Mouse (Mus musculus) olfactory bulb, adult 2 months (tissue): ENCODE results near the gene Prdm10. TPM values are rescaled to one million over a fixed set of nuclear protein-coding genes. Genes with fewer than 3 reads are reported as not detected.

ENCODE experiments used
- H3K27ac ChIP-seq: fragments of 200-500 bp; 2 replicates; pipeline ENCODE4 v1.5.1; 2012; ENCODE audit warnings: low read depth, low read length; ENCODE audit not compliant: insufficient read depth
- H3K4me1 ChIP-seq: fragments of 200-500 bp; 2 replicates; pipeline ENCODE4 v1.6.1; 2012; ENCODE audit warnings: low read length; ENCODE audit not compliant: control insufficient read depth, insufficient read depth
- H3K4me3 ChIP-seq: fragments of 200-500 bp; 2 replicates; pipeline ENCODE4 v1.5.1; 2012; ENCODE audit warnings: mild to moderate bottlenecking, low read depth, low read length, moderate library complexity; ENCODE audit not compliant: insufficient read depth
- CTCF ChIP-seq: fragments of 200-500 bp; IDR thresholded peaks from 2 replicates; pipeline ENCODE4 v1.5.1; 2012; ENCODE audit warnings: low read depth, mild to moderate bottlenecking, low read length, moderate library complexity; ENCODE audit not compliant: insufficient read depth
- POLR2A ChIP-seq: fragments of 200-500 bp; IDR thresholded peaks from 2 replicates; pipeline ENCODE4 v1.6.1; 2012; ENCODE audit warnings: mild to moderate bottlenecking, low read depth, low read length, moderate library complexity; ENCODE audit not compliant: insufficient read depth
- WGBS: fragments of 180-500 bp; shearing (Covaris S2); methylation state at CpG from one replicate; pipeline ENCODE4 v1.1.7; 2018; 5-methylcytosine and 5-hydroxymethylcytosine counted together
- polyA plus RNA-seq: library from polyadenylated mRNA; stranded (reverse); fragments of >200 nt; gene quantifications from 2 replicates; pipeline ENCODE4 v1.2.4, GENCODE M21; 2012; ENCODE audit warnings: low replicate concordance; ENCODE audit not compliant: missing spikeins, insufficient read depth, insufficient read length

The Prdm10 gene
- polyA plus RNA-seq, 1 experiment, result not detected

- Histone ChIP-seq H3K27ac (no peak overlapping the region), H3K4me3 (no peak overlapping the region), H3K4me1 (no peaks in the 10 kb centered on the region)
- TF ChIP-seq POLR2A (no peak), CTCF (no peak)
- 76% methylated on average over 5 of the region's 5 CpGs for WGBS
Measured at GRCm38 (mm10) chr9:31309041-31309440, 28.7 kb downstream of the Prdm10 start.

GRCm38 (mm10) chr9:31310662-31311061, 30.3 kb downstream of the Prdm10 start:
- Histone ChIP-seq H3K4me3 (no peak overlapping the region), H3K27ac (no peak overlapping the region), H3K4me1 (no peaks in the 10 kb centered on the region)
- 87% methylated on average over 4 of the region's 4 CpGs for WGBS
- TF ChIP-seq POLR2A (no peak), CTCF (no peak)

- H3K27ac ChIP-seq, result no peak overlapping the region
- WGBS, result 98% methylated on average over 1 of the region's 1 CpGs
- H3K4me1 ChIP-seq, result peaks cover 4% of the 10 kb centered on the region
- no peak overlapping the region for H3K4me3 ChIP-seq
- TF ChIP-seq CTCF (no peak), POLR2A (no peak)
Measured at GRCm38 (mm10) chr9:31313876-31314275, 33.5 kb downstream of the Prdm10 start.

- TF ChIP-seq CTCF, result no peak
- TF ChIP-seq POLR2A, result no peak
- Histone ChIP-seq H3K27ac (0 out of 2 replicates have a peak overlapping the region, but pooled peaks have one; percentile 56), H3K4me3 (no peak overlapping the region), H3K4me1 (peaks cover 4% of the 10 kb centered on the region)
- WGBS, result 26% methylated on average over 8 of the region's 8 CpGs
Measured at GRCm38 (mm10) chr9:31315983-31316382, 35.6 kb downstream of the Prdm10 start.

- 69% methylated on average over 5 of the region's 5 CpGs for WGBS
- Histone ChIP-seq H3K27ac (no peak overlapping the region), H3K4me1 (peaks cover 6% of the 10 kb centered on the region), H3K4me3 (no peak overlapping the region)
- no peak for TF ChIP-seq POLR2A
- no peak for TF ChIP-seq CTCF
Measured at GRCm38 (mm10) chr9:31318956-31319355, 38.6 kb downstream of the Prdm10 start.

GRCm38 (mm10) chr9:31320734-31321133, 40.4 kb downstream of the Prdm10 start:
- H3K27ac ChIP-seq, result no peak overlapping the region
- H3K4me1 ChIP-seq, result peaks cover 6% of the 10 kb centered on the region
- TF ChIP-seq CTCF (no peak), POLR2A (no peak)
- 45% methylated on average over 1 of the region's 1 CpGs for WGBS
- H3K4me3 ChIP-seq, result no peak overlapping the region

GRCm38 (mm10) chr9:31321526-31321925, 41.2 kb downstream of the Prdm10 start:
- no peak overlapping the region for H3K4me3 ChIP-seq
- TF ChIP-seq CTCF, result no peak
- TF ChIP-seq POLR2A, result no peak
- WGBS, result 60% methylated on average over 4 of the region's 4 CpGs
- H3K4me1 ChIP-seq, result peaks cover 5% of the 10 kb centered on the region; the same call in 1 of the 2 replicates
- H3K27ac ChIP-seq, result no peak overlapping the region

- 74% methylated on average over 5 of the region's 5 CpGs for WGBS
- H3K27ac ChIP-seq, result no peak overlapping the region
Measured at GRCm38 (mm10) chr9:31322090-31322489, 41.8 kb downstream of the Prdm10 start.

GRCm38 (mm10) chr9:31330816-31331215, 50.5 kb downstream of the Prdm10 start:
- WGBS, result 68% methylated on average over 3 of the region's 3 CpGs
- H3K4me3 ChIP-seq, result no peak overlapping the region
- no peak for TF ChIP-seq POLR2A
- no peak for TF ChIP-seq CTCF
- no peak overlapping the region for H3K27ac ChIP-seq
- H3K4me1 ChIP-seq, result peaks cover 10% of the 10 kb centered on the region; the same call in 1 of the 2 replicates

More at GRCm38 (mm10) chr9:31322090-31322489, 41.8 kb downstream of the Prdm10 start:
- TF ChIP-seq CTCF, result no peak
- TF ChIP-seq POLR2A, result no peak
- Histone ChIP-seq H3K4me1 (peaks cover 5% of the 10 kb centered on the region; the same call in 1 of the 2 replicates), H3K4me3 (no peak overlapping the region)

GRCm38 (mm10) chr9:31331246-31331645, 50.9 kb downstream of the Prdm10 start:
- TF ChIP-seq POLR2A, result no peak
- no peak for TF ChIP-seq CTCF
- no peak overlapping the region for H3K27ac ChIP-seq
- WGBS, result 37% methylated on average over 4 of the region's 4 CpGs
- H3K4me1 ChIP-seq, result peaks cover 7% of the 10 kb centered on the region; the same call in 1 of the 2 replicates
- H3K4me3 ChIP-seq, result no peak overlapping the region
